ENCODE assay signal across 21 mouse cellular contexts in the genomic region with DNA sequence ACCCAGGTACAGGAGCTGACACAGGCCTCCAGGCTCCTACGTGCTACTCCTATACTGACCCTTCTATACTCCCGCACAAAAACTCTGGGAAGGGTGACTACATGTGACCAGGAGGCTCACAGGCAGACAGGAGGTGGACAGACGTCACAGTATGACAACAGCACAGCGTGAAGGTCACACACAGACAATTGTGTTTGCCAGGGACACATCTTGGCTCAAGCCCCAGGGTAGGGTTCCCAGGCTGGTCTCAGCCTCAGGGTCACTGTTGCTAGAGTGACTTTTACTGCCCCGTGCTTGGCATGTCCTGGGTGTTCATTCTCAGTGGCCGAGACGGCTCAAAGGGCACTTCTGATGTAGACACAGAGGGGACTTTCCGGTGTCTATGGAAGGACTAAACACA.
A peak's percentile ranks its signal among the peaks of the same experiment; 100 is the strongest.
DNase-seq lines count a peak whose midpoint lies in the region; ATAC-seq and TF ChIP-seq lines count a peak whose summit lies in the region.
"Had no signal": no experiment of that assay in that cellular context is flagged by ENCODE, and none has a peak within 500 bp of the region (broad histone marks: within the 10 kb centered on the region; RNA-seq: fewer than 3 reads in every experiment).

No protein-coding gene starts in this region.

- DNase-seq in liver, postnatal 0 days, result no peak
- DNase-seq in liver, embryonic 11.5 days (ENCODE audit: low spot score), result no peak
- DNase-seq in adrenal gland, postnatal 14 days, result peak; percentile 89
- DNase-seq in heart, embryonic 10.5 days (ENCODE audit: low spot score), result no peak
- no peak for DNase-seq in limb, embryonic 10.5 days (ENCODE audit: low spot score)
- no peak for DNase-seq in urinary bladder, adult 2 months (ENCODE audit: low spot score)
- DNase-seq in embryonic facial prominence, embryonic 10.5 days (ENCODE audit: low spot score), result no peak
- DNase-seq: cerebellum, adult 18-20 months; cerebellum, postnatal 14 days; gastrocnemius, postnatal 36 days; kidney, adult 18-20 months; kidney, postnatal 10 days; layer of hippocampus, postnatal 36 days; thymus, adult 18-20 months; thymus, postnatal 4 days had no signal

- no peak for TF ChIP-seq EP300 in liver, postnatal 0 days (IDR thresholded peaks at IDR 0.05; ENCODE audit: low read depth)

- ATAC-seq in liver, postnatal 0 days, result peak; percentile 88
- ATAC-seq in liver, embryonic 11.5 days (replicated peaks; ENCODE audit: low FRiP score), result no peak
- ATAC-seq: inflammation-experienced regulatory T-cells, adult 6 months; lung, postnatal 0 days; midbrain, embryonic 16.5 days had no signal

- H3K9ac ChIP-seq in liver, postnatal 0 days (replicated peaks), result no peak overlapping the region
- H3K9ac ChIP-seq in liver, embryonic 11.5 days (ENCODE audit: low read depth, low read length), result no peak overlapping the region
- H3K9ac ChIP-seq: embryonic facial prominence, embryonic 12.5 days; hindbrain, embryonic 14.5 days had no signal

- no peaks in the 10 kb centered on the region for H3K4me1 ChIP-seq in liver, postnatal 0 days (ENCODE audit: insufficient read depth)
- no peaks in the 10 kb centered on the region for H3K4me1 ChIP-seq in liver, embryonic 11.5 days (replicated peaks; ENCODE audit: control insufficient read depth, insufficient read depth, low read length)
- peaks cover 77% of the 10 kb centered on the region for H3K4me1 ChIP-seq in heart, embryonic 10.5 days
- peaks cover 38% of the 10 kb centered on the region for H3K4me1 ChIP-seq in limb, embryonic 10.5 days
- H3K4me1 ChIP-seq in embryonic facial prominence, embryonic 10.5 days, result peaks cover 20% of the 10 kb centered on the region; the same call in 1 of the 2 replicates
- H3K4me1 ChIP-seq: embryonic facial prominence, embryonic 12.5 days had no signal

- no peaks in the 10 kb centered on the region for H3K36me3 ChIP-seq in liver, postnatal 0 days (replicated peaks; ENCODE audit: insufficient read depth, low read length)
- no peaks in the 10 kb centered on the region for H3K36me3 ChIP-seq in liver, embryonic 11.5 days (ENCODE audit: control insufficient read depth, insufficient read depth, low read length)
- H3K36me3 ChIP-seq in heart, embryonic 10.5 days, result peaks cover 7% of the 10 kb centered on the region; the same call in 1 of the 2 replicates
- H3K36me3 ChIP-seq in limb, embryonic 10.5 days, result no peaks in the 10 kb centered on the region
- peaks cover 10% of the 10 kb centered on the region; the same call in 1 of the 2 replicates for H3K36me3 ChIP-seq in embryonic facial prominence, embryonic 10.5 days (replicated peaks)
- H3K36me3 ChIP-seq: embryonic facial prominence, embryonic 12.5 days had no signal

- 73% methylated on average over 8 of the region's 8 CpGs for WGBS in liver, postnatal 0 days (ENCODE audit: insufficient replicate concordance)
- WGBS in liver, embryonic 11.5 days, result 79% methylated on average over 8 of the region's 8 CpGs
- WGBS in heart, embryonic 10.5 days, result 84% methylated on average over 8 of the region's 8 CpGs
- 88% methylated on average over 8 of the region's 8 CpGs for WGBS in limb, embryonic 10.5 days
- 84% methylated on average over 8 of the region's 8 CpGs for WGBS in embryonic facial prominence, embryonic 10.5 days

- H3K4me2 ChIP-seq in liver, postnatal 0 days (ENCODE audit: low read depth, low read length), result no peak overlapping the region
- no peak overlapping the region for H3K4me2 ChIP-seq in liver, embryonic 11.5 days
- H3K4me2 ChIP-seq: embryonic facial prominence, embryonic 12.5 days; hindbrain, embryonic 14.5 days had no signal

- no peak for TF ChIP-seq CTCF in liver, postnatal 0 days (IDR thresholded peaks at IDR 0.05; ENCODE audit: low read depth)

- H3K27me3 ChIP-seq in liver, postnatal 0 days (ENCODE audit: insufficient read depth, low read length), result no peaks in the 10 kb centered on the region
- H3K27me3 ChIP-seq in liver, embryonic 11.5 days (replicated peaks; ENCODE audit: control insufficient read depth, insufficient read depth, low read length), result no peaks in the 10 kb centered on the region
- no peaks in the 10 kb centered on the region for H3K27me3 ChIP-seq in heart, embryonic 10.5 days (ENCODE audit: insufficient read depth, poor library complexity, severe bottlenecking)
- H3K27me3 ChIP-seq in limb, embryonic 10.5 days (ENCODE audit: low read depth, poor library complexity, severe bottlenecking), result peaks cover 11% of the 10 kb centered on the region; the same call in 1 of the 2 replicates
- H3K27me3 ChIP-seq in embryonic facial prominence, embryonic 10.5 days (replicated peaks; ENCODE audit: low read depth, poor library complexity, severe bottlenecking), result no peaks in the 10 kb centered on the region
- H3K27me3 ChIP-seq: embryonic facial prominence, embryonic 12.5 days had no signal

- no peak overlapping the region for H3K4me3 ChIP-seq in liver, postnatal 0 days (ENCODE audit: low read depth, low read length)
- no peak overlapping the region for H3K4me3 ChIP-seq in liver, embryonic 11.5 days (ENCODE audit: low read depth, low read length)
- no peak overlapping the region for H3K4me3 ChIP-seq in heart, embryonic 10.5 days
- H3K4me3 ChIP-seq in limb, embryonic 10.5 days, result no peak overlapping the region
- H3K4me3 ChIP-seq in embryonic facial prominence, embryonic 10.5 days, result no peak overlapping the region
- H3K4me3 ChIP-seq: embryonic facial prominence, embryonic 12.5 days had no signal

- H3K27ac ChIP-seq in liver, postnatal 0 days (ENCODE audit: low read depth), result no peak overlapping the region
- H3K27ac ChIP-seq in liver, embryonic 11.5 days (ENCODE audit: low read depth, low read length), result no peak overlapping the region
- peak overlapping the region; percentile 79 for H3K27ac ChIP-seq in heart, embryonic 10.5 days
- 0 out of 2 replicates have a peak overlapping the region, but pooled peaks have one; percentile 7 for H3K27ac ChIP-seq in limb, embryonic 10.5 days
- H3K27ac ChIP-seq in embryonic facial prominence, embryonic 10.5 days (replicated peaks), result no peak overlapping the region
- H3K27ac ChIP-seq: embryonic facial prominence, embryonic 12.5 days; hindbrain, embryonic 14.5 days; macrophage had no signal

- H3K9me3 ChIP-seq in liver, postnatal 0 days (ENCODE audit: low read length), result no peaks in the 10 kb centered on the region
- no peaks in the 10 kb centered on the region for H3K9me3 ChIP-seq in liver, embryonic 11.5 days (ENCODE audit: control insufficient read depth, low read length)
- no peaks in the 10 kb centered on the region for H3K9me3 ChIP-seq in heart, embryonic 10.5 days
- no peaks in the 10 kb centered on the region for H3K9me3 ChIP-seq in limb, embryonic 10.5 days (replicated peaks)
- H3K9me3 ChIP-seq in embryonic facial prominence, embryonic 10.5 days, result no peaks in the 10 kb centered on the region
- H3K9me3 ChIP-seq: embryonic facial prominence, embryonic 12.5 days had no signal

Comparison
In these comparisons a context has a peak if more than half of its experiments do, and no peak if none do; other contexts are left out.
1. H3K27ac ChIP-seq: peak in heart, embryonic 10.5 days (single experiment) and limb, embryonic 10.5 days (single experiment); none in liver, postnatal 0 days (single experiment), liver, embryonic 11.5 days (single experiment) and embryonic facial prominence, embryonic 10.5 days (single experiment).